Mouse (Mus musculus): ENCODE results near the gene Kif23. TPM values are rescaled to one million over a fixed set of nuclear protein-coding genes. Genes with fewer than 3 reads are reported as not detected.

The Kif23 gene
- polyA plus RNA-seq (2012; fragmentation: generic; extraction: Trizol), result 24.1 TPM

GRCm38 (mm10) chr9:61946623-61947401, at the start of gene Kif23:
Gene Kif23, minus strand, starts transcription at chr9:61946774.
- peak within 1 kb of the TSS; percentile 57 for H3K4me3 ChIP-seq
- no peaks in the 10 kb centered on the region for H3K27me3 ChIP-seq (ENCODE audit: control insufficient read depth, insufficient read depth, insufficient read length)
- H3K79me2 ChIP-seq (ENCODE audit: control insufficient read depth, insufficient read depth), result peaks cover 30% of the 10 kb centered on the region
- peak within 1 kb of the TSS; percentile 24 for H3ac ChIP-seq (ENCODE audit: control insufficient read depth, insufficient read length)
- peak within 1 kb of the TSS; percentile 86 for H3K4me2 ChIP-seq (ENCODE audit: low read depth)
- TF ChIP-seq CEBPB (IDR thresholded peaks at IDR 0.05; ENCODE audit: insufficient read depth, poor library complexity, severe bottlenecking), result no peak
- TF ChIP-seq E2F4 (IDR thresholded peaks at IDR 0.05; ENCODE audit: insufficient read depth), result peak; percentile 90
- peak; percentile 83 for TF ChIP-seq POLR2AphosphoS2 (IDR thresholded peaks at IDR 0.05; ENCODE audit: insufficient read length, low read depth)
- no peak for TF ChIP-seq USF1 (IDR thresholded peaks at IDR 0.05; ENCODE audit: low read depth)
- peak; percentile 84 for TF ChIP-seq POLR2A (IDR thresholded peaks at IDR 0.05; ENCODE audit: insufficient read length, low read depth)
- no peak for TF ChIP-seq MYOG (IDR thresholded peaks at IDR 0.05; ENCODE audit: control insufficient read depth in 1 of 3, insufficient read depth in 1 of 3, insufficient read length in 2 of 3, low read depth in 2 of 3)
- peak; percentile 35 for TF ChIP-seq SRF (IDR thresholded peaks at IDR 0.05; ENCODE audit: control insufficient read depth, insufficient read length, low read depth)
- TF ChIP-seq TCF3 (IDR thresholded peaks at IDR 0.05; ENCODE audit: insufficient read length, low read depth), result no peak
- TF ChIP-seq MAX (IDR thresholded peaks at IDR 0.05; ENCODE audit: low read depth), result no peak
- no peak for TF ChIP-seq REST (IDR thresholded peaks at IDR 0.05; ENCODE audit: insufficient read depth, insufficient read length)
- no peaks in the 10 kb centered on the region for H3K36me3 ChIP-seq (ENCODE audit: control insufficient read depth, insufficient read depth)

- no peaks in the 10 kb centered on the region for H3K36me3 ChIP-seq (ENCODE audit: control insufficient read depth, insufficient read depth)
- no peaks in the 10 kb centered on the region for H3K79me2 ChIP-seq (ENCODE audit: control insufficient read depth, insufficient read depth)
- H3K4me2 ChIP-seq (ENCODE audit: low read depth), result no peak overlapping the region
- no peak overlapping the region for H3K4me3 ChIP-seq
- peaks cover 15% of the 10 kb centered on the region for H3K27me3 ChIP-seq (ENCODE audit: control insufficient read depth, insufficient read depth, insufficient read length)
- no peak overlapping the region for H3ac ChIP-seq (ENCODE audit: control insufficient read depth, insufficient read length)
- TF ChIP-seq MAX (IDR thresholded peaks at IDR 0.05; ENCODE audit: low read depth) (no peak), MYOD1 (IDR thresholded peaks at IDR 0.05; ENCODE audit: control insufficient read depth in 1 of 3, insufficient read length in 2 of 3, low read depth in 2 of 3) (no peak), POLR2A (IDR thresholded peaks at IDR 0.05; ENCODE audit: insufficient read length, low read depth) (no peak), USF1 (IDR thresholded peaks at IDR 0.05; ENCODE audit: low read depth) (no peak), CEBPB (IDR thresholded peaks at IDR 0.05; ENCODE audit: insufficient read depth, poor library complexity, severe bottlenecking) (no peak), TCF12 (IDR thresholded peaks at IDR 0.05; ENCODE audit: insufficient read depth, poor library complexity, severe bottlenecking) (no peak), TCF3 (IDR thresholded peaks at IDR 0.05; ENCODE audit: insufficient read length, low read depth) (no peak), POLR2AphosphoS2 (IDR thresholded peaks at IDR 0.05; ENCODE audit: insufficient read length, low read depth) (no peak), SRF (IDR thresholded peaks at IDR 0.05; ENCODE audit: control insufficient read depth, insufficient read length, low read depth) (no peak), MYOG (IDR thresholded peaks at IDR 0.05; ENCODE audit: control insufficient read depth in 1 of 3, insufficient read depth in 1 of 3, insufficient read length in 2 of 3, low read depth in 2 of 3) (no peak), REST (IDR thresholded peaks at IDR 0.05; ENCODE audit: insufficient read depth, insufficient read length) (no peak), E2F4 (IDR thresholded peaks at IDR 0.05; ENCODE audit: insufficient read depth) (no peak)
These were observed 44.6 kb upstream of the Kif23 start for GRCm38 (mm10) chr9:61991158-61991557.

GRCm38 (mm10) chr9:61990738-61991137, 44.2 kb upstream of the Kif23 start:
- Histone ChIP-seq H3K79me2 (ENCODE audit: control insufficient read depth, insufficient read depth) (no peaks in the 10 kb centered on the region), H3ac (ENCODE audit: control insufficient read depth, insufficient read length) (no peak overlapping the region)

GRCm38 (mm10) chr9:61986055-61986454, 39.5 kb upstream of the Kif23 start:
- peaks cover 4% of the 10 kb centered on the region for H3K27me3 ChIP-seq (ENCODE audit: control insufficient read depth, insufficient read depth, insufficient read length)
- H3ac ChIP-seq (ENCODE audit: control insufficient read depth, insufficient read length), result no peak overlapping the region
- H3K4me2 ChIP-seq (ENCODE audit: low read depth), result no peak overlapping the region
- no peaks in the 10 kb centered on the region for H3K79me2 ChIP-seq (ENCODE audit: control insufficient read depth, insufficient read depth)
- H3K4me3 ChIP-seq, result no peak overlapping the region
- no peaks in the 10 kb centered on the region for H3K36me3 ChIP-seq (ENCODE audit: control insufficient read depth, insufficient read depth)
- TF ChIP-seq REST (IDR thresholded peaks at IDR 0.05; ENCODE audit: insufficient read depth, insufficient read length) (no peak), E2F4 (IDR thresholded peaks at IDR 0.05; ENCODE audit: insufficient read depth) (no peak), SRF (IDR thresholded peaks at IDR 0.05; ENCODE audit: control insufficient read depth, insufficient read length, low read depth) (no peak), USF1 (IDR thresholded peaks at IDR 0.05; ENCODE audit: low read depth) (no peak), MAX (IDR thresholded peaks at IDR 0.05; ENCODE audit: low read depth) (no peak), MYOD1 (IDR thresholded peaks at IDR 0.05; ENCODE audit: control insufficient read depth in 1 of 3, insufficient read length in 2 of 3, low read depth in 2 of 3) (no peak), TCF12 (IDR thresholded peaks at IDR 0.05; ENCODE audit: insufficient read depth, poor library complexity, severe bottlenecking) (no peak), POLR2A (IDR thresholded peaks at IDR 0.05; ENCODE audit: insufficient read length, low read depth) (no peak), TCF3 (IDR thresholded peaks at IDR 0.05; ENCODE audit: insufficient read length, low read depth) (no peak), POLR2AphosphoS2 (IDR thresholded peaks at IDR 0.05; ENCODE audit: insufficient read length, low read depth) (no peak), CEBPB (IDR thresholded peaks at IDR 0.05; ENCODE audit: insufficient read depth, poor library complexity, severe bottlenecking) (no peak), MYOG (IDR thresholded peaks at IDR 0.05; ENCODE audit: control insufficient read depth in 1 of 3, insufficient read depth in 1 of 3, insufficient read length in 2 of 3, low read depth in 2 of 3) (no peak)

More at GRCm38 (mm10) chr9:61990738-61991137, 44.2 kb upstream of the Kif23 start:
- Histone ChIP-seq H3K4me3 (no peak overlapping the region), H3K27me3 (ENCODE audit: control insufficient read depth, insufficient read depth, insufficient read length) (peaks cover 15% of the 10 kb centered on the region), H3K4me2 (ENCODE audit: low read depth) (no peak overlapping the region), H3K36me3 (ENCODE audit: control insufficient read depth, insufficient read depth) (no peaks in the 10 kb centered on the region)
- TF ChIP-seq TCF3 (IDR thresholded peaks at IDR 0.05; ENCODE audit: insufficient read length, low read depth), result no peak
- no peak for TF ChIP-seq REST (IDR thresholded peaks at IDR 0.05; ENCODE audit: insufficient read depth, insufficient read length)
- TF ChIP-seq MYOG (IDR thresholded peaks at IDR 0.05; ENCODE audit: control insufficient read depth in 1 of 3, insufficient read depth in 1 of 3, insufficient read length in 2 of 3, low read depth in 2 of 3), result no peak
- no peak for TF ChIP-seq POLR2A (IDR thresholded peaks at IDR 0.05; ENCODE audit: insufficient read length, low read depth)
- TF ChIP-seq SRF (IDR thresholded peaks at IDR 0.05; ENCODE audit: control insufficient read depth, insufficient read length, low read depth), result no peak
- TF ChIP-seq MAX (IDR thresholded peaks at IDR 0.05; ENCODE audit: low read depth), result no peak
- no peak for TF ChIP-seq TCF12 (IDR thresholded peaks at IDR 0.05; ENCODE audit: insufficient read depth, poor library complexity, severe bottlenecking)
- TF ChIP-seq CEBPB (IDR thresholded peaks at IDR 0.05; ENCODE audit: insufficient read depth, poor library complexity, severe bottlenecking), result no peak
- TF ChIP-seq POLR2AphosphoS2 (IDR thresholded peaks at IDR 0.05; ENCODE audit: insufficient read length, low read depth), result no peak
- TF ChIP-seq USF1 (IDR thresholded peaks at IDR 0.05; ENCODE audit: low read depth), result no peak
- no peak for TF ChIP-seq E2F4 (IDR thresholded peaks at IDR 0.05; ENCODE audit: insufficient read depth)
- TF ChIP-seq MYOD1 (IDR thresholded peaks at IDR 0.05; ENCODE audit: control insufficient read depth in 1 of 3, insufficient read length in 2 of 3, low read depth in 2 of 3), result no peak

All from myocyte (in vitro differentiated cells).